Mouse (Mus musculus): ENCODE results near the gene Ppp1cb.
"Not testable (repeated sequence)": the region's sequence is repeated elsewhere in the genome, so short reads cannot be mapped to it uniquely, and the experiment has no call there.

Ppp1cb gene

GRCm38 (mm10) chr5:32458408-32459143, at the start of gene Ppp1cb:
Ppp1cb (plus strand) TSS chr5:32458843.
- peak; percentile 90 for DNase-seq (ENCODE audit: low spot score)

GRCm38 (mm10) chr5:32409747-32410146, 48.9 kb upstream of the Ppp1cb start:
- DNase-seq (ENCODE audit: low spot score) = no peak

GRCm38 (mm10) chr5:32410954-32411688, 47.5 kb upstream of the Ppp1cb start:
- DNase-seq (ENCODE audit: low spot score) = no peak

- no peak for DNase-seq (ENCODE audit: low spot score)
Observed at GRCm38 (mm10) chr5:32412186-32412950, 46.3 kb upstream of the Ppp1cb start.

- DNase-seq (ENCODE audit: low spot score) = no peak
Observed at GRCm38 (mm10) chr5:32413083-32413482, 45.6 kb upstream of the Ppp1cb start.

GRCm38 (mm10) chr5:32413569-32413968, 45.1 kb upstream of the Ppp1cb start:
- DNase-seq (ENCODE audit: low spot score) = no peak

- DNase-seq (ENCODE audit: low spot score) = no peak
Observed at GRCm38 (mm10) chr5:32414461-32414985, 44.1 kb upstream of the Ppp1cb start.

GRCm38 (mm10) chr5:32415554-32415953, 43.1 kb upstream of the Ppp1cb start:
- DNase-seq (ENCODE audit: low spot score) = no peak

- DNase-seq (ENCODE audit: low spot score) = no peak
Observed at GRCm38 (mm10) chr5:32416881-32417280, 41.8 kb upstream of the Ppp1cb start.

- DNase-seq (ENCODE audit: low spot score) = no peak
Observed at GRCm38 (mm10) chr5:32422081-32422589, 36.5 kb upstream of the Ppp1cb start.

GRCm38 (mm10) chr5:32423339-32424046, 35.1 kb upstream of the Ppp1cb start:
- DNase-seq (ENCODE audit: low spot score) = no peak

- no peak for DNase-seq (ENCODE audit: low spot score)
Observed at GRCm38 (mm10) chr5:32424464-32424863, 34.2 kb upstream of the Ppp1cb start.

- DNase-seq (ENCODE audit: low spot score) = no peak
Observed at GRCm38 (mm10) chr5:32425485-32426171, 33.0 kb upstream of the Ppp1cb start.

- DNase-seq (ENCODE audit: low spot score) = no peak
Observed at GRCm38 (mm10) chr5:32430399-32430798, 28.2 kb upstream of the Ppp1cb start.

- not testable (repeated sequence) for DNase-seq (ENCODE audit: low spot score)
Observed at GRCm38 (mm10) chr5:32434346-32434745, 24.3 kb upstream of the Ppp1cb start.

- no peak for DNase-seq (ENCODE audit: low spot score)
Observed at GRCm38 (mm10) chr5:32435612-32436011, 23.0 kb upstream of the Ppp1cb start.

GRCm38 (mm10) chr5:32437901-32438563, 20.6 kb upstream of the Ppp1cb start:
- no peak for DNase-seq (ENCODE audit: low spot score)

- DNase-seq (ENCODE audit: low spot score) = no peak
Observed at GRCm38 (mm10) chr5:32438564-32438922, 20.1 kb upstream of the Ppp1cb start.

- DNase-seq (ENCODE audit: low spot score) = no peak
Observed at GRCm38 (mm10) chr5:32441336-32441735, 17.3 kb upstream of the Ppp1cb start.

- no peak for DNase-seq (ENCODE audit: low spot score)
Observed at GRCm38 (mm10) chr5:32441992-32442575, 16.6 kb upstream of the Ppp1cb start.
